Mouse (Mus musculus) liver, embryonic 12.5 days (tissue): ENCODE results near the gene Hspb3. TPM values are rescaled to one million over a fixed set of nuclear protein-coding genes. Genes with fewer than 3 reads are reported as not detected.
A peak's percentile ranks its signal among the peaks of the same experiment; 100 is the strongest.

ENCODE experiments used
- ATAC-seq: fragments of 200-750 bp; cut with Nextera tagmentation; 2 replicates; pipeline ENCODE4 v1.8.0; 2017; ENCODE audit warnings: moderate number of reproducible peaks, mild to moderate bottlenecking, moderate library complexity
- H3K27ac ChIP-seq: fragments of 300-500 bp; sonication (generic); 2 replicates; pipeline ENCODE4 v1.5.1; 2016; ENCODE audit warnings: mild to moderate bottlenecking
- H3K27me3 ChIP-seq: fragments of 300-500 bp; sonication (generic); replicated peaks from 2 replicates; pipeline ENCODE4 v1.6.1; 2016; ENCODE audit warnings: mild to moderate bottlenecking, moderate library complexity
- H3K36me3 ChIP-seq: fragments of 300-500 bp; sonication (generic); 2 replicates; pipeline ENCODE4 v1.6.1; 2016; ENCODE audit warnings: mild to moderate bottlenecking, moderate library complexity
- H3K4me1 ChIP-seq: fragments of 300-500 bp; sonication (generic); 2 replicates; pipeline ENCODE4 v1.6.1; 2016
- H3K4me2 ChIP-seq: fragments of 300-500 bp; sonication (generic); 2 replicates; pipeline ENCODE4 v1.6.1; 2016; ENCODE audit warnings: mild to moderate bottlenecking, moderate library complexity
- H3K4me3 ChIP-seq: fragments of 300-500 bp; sonication (generic); 2 replicates; pipeline ENCODE4 v1.5.1; 2016; ENCODE audit warnings: mild to moderate bottlenecking, moderate library complexity
- H3K9ac ChIP-seq: fragments of 300-500 bp; sonication (generic); 2 replicates; pipeline ENCODE4 v1.6.1; 2016; ENCODE audit warnings: mild to moderate bottlenecking, moderate library complexity
- H3K9me3 ChIP-seq: fragments of 300-500 bp; sonication (generic); replicated peaks from 2 replicates; pipeline ENCODE4 v1.6.1; 2016; ENCODE audit warnings: mild to moderate bottlenecking, moderate library complexity
- WGBS: fragments of 180-500 bp; shearing (Covaris S2); methylation state at CpG from one replicate; pipeline ENCODE4 v1.1.7; 2016; ENCODE audit not compliant: insufficient replicate concordance; 5-methylcytosine and 5-hydroxymethylcytosine counted together
- polyA plus RNA-seq: library from polyadenylated mRNA; unstranded; fragments of >200 nt; fragmentation: Nextera tagmentation; extraction: Ambion mirVana; gene quantifications from 2 replicates; pipeline ENCODE4 v1.2.1, GENCODE M21; 2016

Hspb3 gene
- polyA plus RNA-seq, 1 experiment from 2014 or later, result 0.15 TPM

GRCm38 (mm10) chr13:113680646-113681045 is 17.2 kb upstream of the Hspb3 start:
- H3K9ac ChIP-seq, result no peak overlapping the region
- no peaks in the 10 kb centered on the region for H3K36me3 ChIP-seq
- 78% methylated on average over 7 of the region's 7 CpGs for WGBS
- no peak for ATAC-seq
- H3K27me3 ChIP-seq, result no peaks in the 10 kb centered on the region
- H3K4me1 ChIP-seq, result no peaks in the 10 kb centered on the region
- H3K4me2 ChIP-seq, result no peak overlapping the region
- H3K4me3 ChIP-seq, result no peak overlapping the region
- H3K27ac ChIP-seq, result no peak overlapping the region
- H3K9me3 ChIP-seq, result no peaks in the 10 kb centered on the region

GRCm38 (mm10) chr13:113669459-113670077 is 6.1 kb upstream of the Hspb3 start:
- Histone ChIP-seq H3K4me1 (no peaks in the 10 kb centered on the region), H3K27ac (no peak overlapping the region), H3K4me2 (no peak overlapping the region), H3K9me3 (no peaks in the 10 kb centered on the region), H3K9ac (no peak overlapping the region), H3K36me3 (no peaks in the 10 kb centered on the region), H3K4me3 (no peak overlapping the region), H3K27me3 (no peaks in the 10 kb centered on the region)
- ATAC-seq, result no peak
- 34% methylated on average over 10 of the region's 10 CpGs for WGBS

GRCm38 (mm10) chr13:113663883-113664282 is 407 bp upstream of the Hspb3 start:
- no peaks in the 10 kb centered on the region for H3K4me1 ChIP-seq

GRCm38 (mm10) chr13:113661826-113662271 is 1.6 kb downstream of the Hspb3 start:
- Histone ChIP-seq H3K9ac (no peak overlapping the region), H3K36me3 (no peaks in the 10 kb centered on the region), H3K4me2 (no peak overlapping the region), H3K4me1 (no peaks in the 10 kb centered on the region), H3K27me3 (0 out of 2 replicates have a peak, but pooled peaks cover 3% of the 10 kb centered on the region), H3K4me3 (no peak overlapping the region), H3K9me3 (no peaks in the 10 kb centered on the region), H3K27ac (no peak overlapping the region)
- WGBS, result 57% methylated on average over 7 of the region's 7 CpGs
- ATAC-seq, result no peak

More at GRCm38 (mm10) chr13:113663883-113664282, 407 bp upstream of the Hspb3 start:
- H3K4me2 ChIP-seq, result no peak overlapping the region
- H3K36me3 ChIP-seq, result no peaks in the 10 kb centered on the region
- H3K9me3 ChIP-seq, result no peaks in the 10 kb centered on the region
- ATAC-seq, result no peak
- H3K27me3 ChIP-seq, result 0 out of 2 replicates have a peak, but pooled peaks cover 3% of the 10 kb centered on the region
- WGBS, result 68% methylated on average over 7 of the region's 7 CpGs
- H3K27ac ChIP-seq, result no peak overlapping the region
- no peak overlapping the region for H3K9ac ChIP-seq
- H3K4me3 ChIP-seq, result no peak overlapping the region

GRCm38 (mm10) chr13:113660576-113661310 is 2.7 kb downstream of the Hspb3 start:
- no peak for ATAC-seq
- 70% methylated on average over 9 of the region's 9 CpGs for WGBS
- no peaks in the 10 kb centered on the region for H3K36me3 ChIP-seq
- H3K4me3 ChIP-seq, result no peak overlapping the region
- no peak overlapping the region for H3K27ac ChIP-seq
- H3K27me3 ChIP-seq, result 0 out of 2 replicates have a peak, but pooled peaks cover 3% of the 10 kb centered on the region
- no peaks in the 10 kb centered on the region for H3K4me1 ChIP-seq
- H3K9me3 ChIP-seq, result no peaks in the 10 kb centered on the region
- H3K9ac ChIP-seq, result no peak overlapping the region
- no peak overlapping the region for H3K4me2 ChIP-seq

- Histone ChIP-seq H3K9ac (no peak overlapping the region), H3K36me3 (no peaks in the 10 kb centered on the region), H3K4me1 (no peaks in the 10 kb centered on the region), H3K27ac (no peak overlapping the region), H3K4me2 (no peak overlapping the region), H3K27me3 (no peaks in the 10 kb centered on the region), H3K9me3 (no peaks in the 10 kb centered on the region), H3K4me3 (no peak overlapping the region)
- WGBS, result 46% methylated on average over 7 of the region's 7 CpGs
- ATAC-seq, result no peak
These were observed 6.3 kb downstream of the Hspb3 start for GRCm38 (mm10) chr13:113657204-113657603.

- Histone ChIP-seq H3K4me1 (no peaks in the 10 kb centered on the region), H3K4me3 (no peak overlapping the region), H3K27ac (no peak overlapping the region), H3K36me3 (no peaks in the 10 kb centered on the region), H3K27me3 (no peaks in the 10 kb centered on the region), H3K4me2 (no peak overlapping the region), H3K9me3 (no peaks in the 10 kb centered on the region), H3K9ac (no peak overlapping the region)
- 74% methylated on average over 4 of the region's 4 CpGs for WGBS
- no peak for ATAC-seq
These were observed 6.8 kb downstream of the Hspb3 start for GRCm38 (mm10) chr13:113656639-113657038.

GRCm38 (mm10) chr13:113655511-113655910 is 8.0 kb downstream of the Hspb3 start:
- Histone ChIP-seq H3K27ac (no peak overlapping the region), H3K9me3 (no peaks in the 10 kb centered on the region), H3K4me2 (no peak overlapping the region), H3K4me3 (no peak overlapping the region), H3K36me3 (no peaks in the 10 kb centered on the region), H3K4me1 (no peaks in the 10 kb centered on the region), H3K9ac (no peak overlapping the region), H3K27me3 (no peaks in the 10 kb centered on the region)
- ATAC-seq, result no peak
- WGBS, result 79% methylated on average over 4 of the region's 4 CpGs

GRCm38 (mm10) chr13:113640944-113641597 is 22.4 kb downstream of the Hspb3 start:
- no peak for ATAC-seq
- no peaks in the 10 kb centered on the region for H3K27me3 ChIP-seq
- 0 out of 2 replicates have a peak, but pooled peaks cover 5% of the 10 kb centered on the region for H3K4me1 ChIP-seq
- no peak overlapping the region for H3K4me2 ChIP-seq
- no peak overlapping the region for H3K27ac ChIP-seq
- no peak overlapping the region for H3K4me3 ChIP-seq
- 79% methylated on average over 11 of the region's 11 CpGs for WGBS
- H3K36me3 ChIP-seq, result no peaks in the 10 kb centered on the region
- no peak overlapping the region for H3K9ac ChIP-seq
- H3K9me3 ChIP-seq, result no peaks in the 10 kb centered on the region

GRCm38 (mm10) chr13:113638914-113639313 is 24.6 kb downstream of the Hspb3 start:
- no peaks in the 10 kb centered on the region for H3K36me3 ChIP-seq
- WGBS, result 21% methylated on average over 7 of the region's 7 CpGs
- H3K4me3 ChIP-seq, result no peak overlapping the region
- no peak overlapping the region for H3K9ac ChIP-seq
- no peak for ATAC-seq
- H3K27me3 ChIP-seq, result no peaks in the 10 kb centered on the region
- H3K4me1 ChIP-seq, result peaks cover 18% of the 10 kb centered on the region; the same call in 1 of the 2 replicates
- 0 out of 2 replicates have a peak overlapping the region, but pooled peaks have one; percentile 27 for H3K4me2 ChIP-seq
- no peaks in the 10 kb centered on the region for H3K9me3 ChIP-seq
- H3K27ac ChIP-seq, result no peak overlapping the region

GRCm38 (mm10) chr13:113635799-113636222 is 27.7 kb downstream of the Hspb3 start:
- H3K4me2 ChIP-seq, result peak overlapping the region; percentile 38
- WGBS, result 37% methylated on average over 17 of the region's 17 CpGs
- ATAC-seq, result no peak

More at GRCm38 (mm10) chr13:113635799-113636222, 27.7 kb downstream of the Hspb3 start:
- Histone ChIP-seq H3K9me3 (no peaks in the 10 kb centered on the region), H3K4me3 (no peak overlapping the region), H3K27ac (no peak overlapping the region), H3K9ac (no peak overlapping the region), H3K4me1 (peaks cover 25% of the 10 kb centered on the region; the same call in 1 of the 2 replicates), H3K36me3 (no peaks in the 10 kb centered on the region), H3K27me3 (no peaks in the 10 kb centered on the region)
